ENCODE assay signal across 20 mouse cellular contexts in the genomic region with DNA sequence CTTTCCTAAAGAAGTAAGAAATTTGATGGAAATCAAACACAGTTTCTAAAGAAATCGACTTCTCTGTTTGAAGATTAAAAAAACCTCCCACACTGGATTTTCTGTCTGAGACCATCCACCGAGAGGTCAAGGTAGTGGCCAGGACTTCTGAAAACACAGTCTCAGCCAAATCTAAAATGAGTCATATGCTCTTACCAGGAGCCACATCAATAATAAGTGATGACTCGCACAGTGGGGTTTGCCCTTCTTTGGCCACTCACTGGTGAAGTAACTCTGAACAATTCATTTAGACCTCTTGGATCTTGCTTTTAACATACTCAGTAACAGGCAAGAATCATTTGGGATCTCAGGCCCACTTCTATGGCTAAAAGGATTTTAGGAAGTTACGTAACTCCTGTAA. TPM values are rescaled to one million over a fixed set of nuclear protein-coding genes. Genes with fewer than 3 reads are reported as not detected.
DNase-seq lines count a peak whose midpoint lies in the region.
"Had no signal": no experiment of that assay in that cellular context is flagged by ENCODE, and none has a peak within 500 bp of the region (broad histone marks: within the 10 kb centered on the region; RNA-seq: fewer than 3 reads in every experiment).

No protein-coding gene starts in this region.

- peak; percentile 47 for DNase-seq in adrenal gland, adult 8-10 months
- DNase-seq in adrenal gland, postnatal 25 days: no peak
- peak; percentile 65 for DNase-seq in NIH3T3 (ENCODE audit: low read depth)
- DNase-seq in brain, adult 2 months (ENCODE audit: low read depth, low spot score): peak; percentile 24
- DNase-seq in kidney, postnatal 25 days: no peak
- no peak for DNase-seq in cerebellum, adult 9-10 months
- no peak for DNase-seq in cerebellum, adult 11-12 months
- DNase-seq: cerebellum, adult 2 months; cerebellum, postnatal 36 days; embryo, embryonic 11 days; gastrocnemius, postnatal 25 days; heart, adult 18-20 months; kidney, adult 18-20 months; kidney, postnatal 36 days; left cerebral cortex, postnatal 4 days; liver, postnatal 0 days; lung, postnatal 4 days; right cerebral cortex, postnatal 4 days; thymus, adult 18-20 months; thymus, postnatal 25 days had no signal

RNA-seq across cellular contexts. Expression of gene Apbb2, which starts 23.6 kb away (rescaled TPM):
- total RNA-seq in adrenal gland, adult 8-10 months (2022): 10 to 100 TPM; 61.2 to 89.9 (median 81.5) TPM
- total RNA-seq in adrenal gland, postnatal 25 days (2021): 80.6 and 88.3 TPM in 2 replicates

RNA-seq across cellular contexts. Expression of gene Uchl1, which starts 33.7 kb away (rescaled TPM):
- total RNA-seq in adrenal gland, adult 8-10 months (2022): 100 to 1,000 TPM in 2 of 4 experiments, 10 to 100 TPM in 2; 74.1 to 210 (median 151) TPM
- 56.6 and 75.0 TPM in 2 replicates for total RNA-seq in adrenal gland, postnatal 25 days (2021)

Comparison
In these comparisons a context has a peak if more than half of its experiments do, and no peak if none do; other contexts are left out.
1. DNase-seq: peak in adrenal gland, adult 8-10 months (single experiment), NIH3T3 (single experiment) and brain, adult 2 months (single experiment); none in adrenal gland, postnatal 25 days (single experiment), kidney, postnatal 25 days (0 of 2), cerebellum, adult 9-10 months (single experiment) and cerebellum, adult 11-12 months (single experiment).